Mouse (Mus musculus) myocyte (in vitro differentiated cells): ENCODE data around the gene Amacr. TPM values are rescaled to one million over a fixed set of nuclear protein-coding genes. Genes with fewer than 3 reads are reported as not detected.

Experiments used
- H3K27me3 ChIP-seq: one replicate; pipeline ENCODE4 v1.6.1; 2011; ENCODE audit not compliant: control insufficient read depth, insufficient read depth, insufficient read length
- H3K36me3 ChIP-seq: one replicate; pipeline ENCODE4 v1.6.1; 2011; ENCODE audit not compliant: control insufficient read depth, insufficient read depth
- H3K4me2 ChIP-seq: one replicate; pipeline ENCODE4 v1.6.1; 2011; ENCODE audit warnings: low read depth, control low read depth
- H3K4me3 ChIP-seq: one replicate; pipeline ENCODE4 v1.5.1; 2011; ENCODE audit warnings: mild to moderate bottlenecking, control low read depth, moderate library complexity
- H3K79me2 ChIP-seq: one replicate; pipeline ENCODE4 v1.6.1; 2011; ENCODE audit not compliant: control insufficient read depth, insufficient read depth
- H3ac ChIP-seq: one replicate; pipeline ENCODE4 v1.6.1; 2011; ENCODE audit not compliant: control insufficient read depth, insufficient read length
- CEBPB ChIP-seq: IDR thresholded peaks from 2 replicates; pipeline ENCODE4 v1.6.1; 2011; ENCODE audit warnings: mild to moderate bottlenecking, moderate library complexity; ENCODE audit not compliant: poor library complexity, insufficient read depth, severe bottlenecking
- E2F4 ChIP-seq: IDR thresholded peaks from one replicate; pipeline ENCODE4 v1.6.1; 2011; ENCODE audit warnings: mild to moderate bottlenecking, control low read depth, moderate library complexity; ENCODE audit not compliant: insufficient read depth
- MAX ChIP-seq: IDR thresholded peaks from one replicate; pipeline ENCODE4 v1.6.1; 2011; ENCODE audit warnings: low read depth, mild to moderate bottlenecking, control low read depth
- MYOD1 ChIP-seq, 3 experiments: IDR thresholded peaks; one replicate each; pipeline ENCODE4 v1.6.1; 2011; ENCODE audit warnings: control low read depth in 2 of 3, low read depth in 2 of 3, mild to moderate bottlenecking in 2 of 3, moderate library complexity in 1 of 3; ENCODE audit not compliant: insufficient read length in 2 of 3, control insufficient read depth in 1 of 3
- MYOG ChIP-seq, 3 experiments: IDR thresholded peaks; one replicate each; pipeline ENCODE4 v1.6.1; 2011; ENCODE audit warnings: control low read depth in 2 of 3, low read depth in 2 of 3, mild to moderate bottlenecking in 2 of 3; ENCODE audit not compliant: insufficient read length in 2 of 3, control insufficient read depth in 1 of 3, insufficient read depth in 1 of 3
- POLR2A ChIP-seq: IDR thresholded peaks from one replicate; pipeline ENCODE4 v1.6.1; 2011; ENCODE audit warnings: low read depth, mild to moderate bottlenecking, control low read depth, moderate library complexity; ENCODE audit not compliant: insufficient read length
- POLR2AphosphoS2 ChIP-seq: IDR thresholded peaks from one replicate; pipeline ENCODE4 v1.6.1; 2011; ENCODE audit warnings: low read depth, control low read depth; ENCODE audit not compliant: insufficient read length
- REST ChIP-seq: IDR thresholded peaks from one replicate; pipeline ENCODE4 v1.6.1; 2011; ENCODE audit warnings: mild to moderate bottlenecking, control low read depth, moderate library complexity; ENCODE audit not compliant: insufficient read depth, insufficient read length
- SRF ChIP-seq: IDR thresholded peaks from one replicate; pipeline ENCODE4 v1.6.1; 2011; ENCODE audit warnings: low read depth; ENCODE audit not compliant: control insufficient read depth, insufficient read length
- TCF12 ChIP-seq: IDR thresholded peaks from one replicate; pipeline ENCODE4 v1.6.1; 2011; ENCODE audit warnings: mild to moderate bottlenecking, control low read depth; ENCODE audit not compliant: poor library complexity, insufficient read depth, severe bottlenecking
- TCF3 ChIP-seq: IDR thresholded peaks from one replicate; pipeline ENCODE4 v1.6.1; 2011; ENCODE audit warnings: low read depth, control low read depth; ENCODE audit not compliant: insufficient read length
- USF1 ChIP-seq: IDR thresholded peaks from one replicate; pipeline ENCODE4 v1.6.1; 2011; ENCODE audit warnings: low read depth, mild to moderate bottlenecking, control low read depth, moderate library complexity
- polyA plus RNA-seq: library from polyadenylated mRNA; unstranded; fragments of >200 nt; fragmentation: generic; extraction: Trizol; gene quantifications from one replicate; pipeline ENCODE4 v1.2.1, GENCODE M21; 2012; ENCODE audit warnings: missing spikeins

Gene Amacr
- polyA plus RNA-seq, 1 experiment = 61.7 TPM

GRCm38 (mm10) chr15:10999832-11000231 lies 18.3 kb downstream of the Amacr start:
- Histone ChIP-seq H3K79me2 (no peaks in the 10 kb centered on the region), H3K4me2 (peak overlapping the region; percentile 19), H3K4me3 (no peak overlapping the region), H3K27me3 (no peaks in the 10 kb centered on the region), H3ac (no peak overlapping the region), H3K36me3 (peaks cover 16% of the 10 kb centered on the region)
- TF ChIP-seq MYOD1 (IDR thresholded peaks at IDR 0.05; ENCODE audit: control insufficient read depth in 1 of 3, insufficient read length in 2 of 3, low read depth in 2 of 3) (no peak), POLR2AphosphoS2 (no peak), USF1 (no peak), TCF3 (no peak), MAX (no peak), E2F4 (no peak), SRF (no peak), CEBPB (no peak), POLR2A (no peak), TCF12 (no peak)

DNA sequence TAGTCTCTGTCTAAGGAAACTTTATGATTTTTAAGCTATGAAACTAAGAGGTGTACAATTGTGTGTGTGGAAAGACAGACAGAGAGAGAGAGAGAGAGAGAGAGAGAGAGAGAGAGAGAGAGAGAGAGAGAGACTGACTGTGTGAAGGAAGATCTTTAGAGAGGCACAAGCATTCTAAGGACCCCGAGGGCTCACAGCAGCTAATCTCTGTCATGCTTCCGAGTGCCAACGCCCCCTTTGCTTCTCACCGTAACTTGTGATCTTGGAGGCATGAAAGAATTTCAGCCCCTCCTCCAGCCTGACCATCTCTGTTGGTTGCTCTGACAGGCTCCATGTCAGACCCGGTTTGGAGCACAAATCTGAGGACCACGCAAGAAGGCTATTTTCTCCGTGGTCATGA lies 18.9 kb downstream of the Amacr start, which contains the start of gene Slc45a2:
Gene Slc45a2 (plus strand): TSS at position 301 of the 400 bp plus-strand sequence.
- no peak within 1 kb of the TSS for H3ac ChIP-seq
- TF ChIP-seq USF1 (no peak), MAX (no peak)
- H3K36me3 ChIP-seq = peaks cover 11% of the 10 kb centered on the region
- no peaks in the 10 kb centered on the region for H3K79me2 ChIP-seq
- no peaks in the 10 kb centered on the region for H3K27me3 ChIP-seq
- no peak within 1 kb of the TSS for H3K4me3 ChIP-seq
- H3K4me2 ChIP-seq = peak within 1 kb of the TSS; percentile 19

- Histone ChIP-seq H3K27me3 (peaks cover 6% of the 10 kb centered on the region), H3K4me3 (no peak overlapping the region), H3ac (no peak overlapping the region), H3K4me2 (no peak overlapping the region), H3K36me3 (no peaks in the 10 kb centered on the region), H3K79me2 (no peaks in the 10 kb centered on the region)
- no peak for TF ChIP-seq TCF12
- TF ChIP-seq MYOG (IDR thresholded peaks at IDR 0.05; ENCODE audit: control insufficient read depth in 1 of 3, insufficient read depth in 1 of 3, insufficient read length in 2 of 3, low read depth in 2 of 3) = no peak
- no peak for TF ChIP-seq POLR2A
- TF ChIP-seq E2F4 = no peak
- TF ChIP-seq TCF3 = no peak
- TF ChIP-seq MAX = no peak
- no peak for TF ChIP-seq MYOD1 (IDR thresholded peaks at IDR 0.05; ENCODE audit: control insufficient read depth in 1 of 3, insufficient read length in 2 of 3, low read depth in 2 of 3)
- TF ChIP-seq POLR2AphosphoS2 = no peak
- TF ChIP-seq REST = no peak
- TF ChIP-seq SRF = no peak
- TF ChIP-seq USF1 = no peak
These were observed 22.2 kb downstream of the Amacr start for GRCm38 (mm10) chr15:11003791-11004190.

- Histone ChIP-seq H3ac (no peak overlapping the region), H3K4me3 (no peak overlapping the region), H3K27me3 (peaks cover 6% of the 10 kb centered on the region), H3K36me3 (no peaks in the 10 kb centered on the region), H3K4me2 (no peak overlapping the region), H3K79me2 (no peaks in the 10 kb centered on the region)
- TF ChIP-seq POLR2A = no peak
These were observed 23.1 kb downstream of the Amacr start for GRCm38 (mm10) chr15:11004646-11005045.

GRCm38 (mm10) chr15:11008756-11009155 lies 27.2 kb downstream of the Amacr start:
- no peak overlapping the region for H3K4me3 ChIP-seq
- H3K4me2 ChIP-seq = no peak overlapping the region
- no peaks in the 10 kb centered on the region for H3K79me2 ChIP-seq
- H3K27me3 ChIP-seq = peaks cover 25% of the 10 kb centered on the region
- no peak overlapping the region for H3ac ChIP-seq
- H3K36me3 ChIP-seq = no peaks in the 10 kb centered on the region
- TF ChIP-seq MYOD1 (IDR thresholded peaks at IDR 0.05; ENCODE audit: control insufficient read depth in 1 of 3, insufficient read length in 2 of 3, low read depth in 2 of 3) (no peak), MYOG (IDR thresholded peaks at IDR 0.05; ENCODE audit: control insufficient read depth in 1 of 3, insufficient read depth in 1 of 3, insufficient read length in 2 of 3, low read depth in 2 of 3) (no peak), CEBPB (no peak), MAX (no peak)

DNA sequence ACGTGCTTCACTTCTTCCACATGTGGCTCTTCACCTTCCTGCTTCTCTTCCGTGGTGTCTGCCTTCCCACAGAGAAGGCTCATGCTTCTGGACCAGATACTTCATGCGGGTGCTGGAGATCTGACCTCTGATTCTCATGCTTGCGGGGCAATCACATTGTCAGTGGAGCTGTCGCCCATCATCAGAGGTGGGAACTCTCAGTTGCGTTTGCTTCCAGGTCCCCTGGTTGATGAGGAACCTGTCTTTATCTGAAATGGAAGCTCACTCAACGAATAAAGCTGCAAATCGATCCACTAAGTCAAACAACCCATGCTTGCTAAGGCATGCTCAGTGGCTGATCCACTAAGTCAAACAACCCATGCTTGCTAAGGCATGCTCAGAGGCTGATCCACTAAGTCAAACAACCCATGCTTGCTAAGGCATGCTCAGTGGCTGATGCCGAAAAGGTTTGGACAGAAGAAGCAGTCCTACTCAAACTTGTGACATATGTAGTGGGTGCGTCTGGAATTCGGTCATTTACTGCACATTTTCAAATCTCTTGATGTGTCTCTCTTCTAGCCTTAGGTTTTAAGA lies 29.5 kb downstream of the Amacr start:
- peaks cover 29% of the 10 kb centered on the region for H3K27me3 ChIP-seq
- no peak for TF ChIP-seq SRF
- no peak for TF ChIP-seq MAX
- TF ChIP-seq E2F4 = no peak
- no peak for TF ChIP-seq MYOD1 (IDR thresholded peaks at IDR 0.05; ENCODE audit: control insufficient read depth in 1 of 3, insufficient read length in 2 of 3, low read depth in 2 of 3)
- TF ChIP-seq TCF12 = no peak
- TF ChIP-seq MYOG (IDR thresholded peaks at IDR 0.05; ENCODE audit: control insufficient read depth in 1 of 3, insufficient read depth in 1 of 3, insufficient read length in 2 of 3, low read depth in 2 of 3) = no peak
- no peak for TF ChIP-seq POLR2A
- no peak for TF ChIP-seq POLR2AphosphoS2
- no peak for TF ChIP-seq REST
- TF ChIP-seq USF1 = no peak
- no peak for TF ChIP-seq TCF3
- no peak for TF ChIP-seq CEBPB
- no peak overlapping the region for H3ac ChIP-seq
- no peaks in the 10 kb centered on the region for H3K36me3 ChIP-seq
- H3K79me2 ChIP-seq = no peaks in the 10 kb centered on the region
- H3K4me3 ChIP-seq = no peak overlapping the region
- no peak overlapping the region for H3K4me2 ChIP-seq
